Mouse (Mus musculus): ENCODE data around the gene Lbhd2. TPM values are rescaled to one million over a fixed set of nuclear protein-coding genes. Genes with fewer than 3 reads are reported as not detected.

Gene Lbhd2
- polyA plus RNA-seq, 1 experiment from 2014 or later: not detected

- Histone ChIP-seq H3K36me3 (no peaks in the 10 kb centered on the region), H3K9ac (no peak overlapping the region), H3K4me2 (no peak overlapping the region), H3K9me3 (replicated peaks) (no peaks in the 10 kb centered on the region), H3K27me3 (replicated peaks) (peaks cover 99% of the 10 kb centered on the region), H3K4me3 (no peak overlapping the region), H3K27ac (no peak overlapping the region), H3K4me1 (peaks cover 59% of the 10 kb centered on the region)
- peak; percentile 48; the same call in 1 of the 2 replicates for ATAC-seq
- 19% methylated on average over 29 of the region's 29 CpGs for WGBS (ENCODE audit: insufficient replicate concordance)
Measured at GRCm38 (mm10) chr12:111425789-111426460, 19.3 kb downstream of the Lbhd2 start.

GRCm38 (mm10) chr12:111427438-111428113 is 21.0 kb downstream of the Lbhd2 start:
- H3K27ac ChIP-seq: no peak overlapping the region
- WGBS (ENCODE audit: insufficient replicate concordance): 68% methylated on average over 12 of the region's 12 CpGs
- H3K4me1 ChIP-seq: peaks cover 59% of the 10 kb centered on the region
- no peak overlapping the region for H3K4me3 ChIP-seq
- no peak for ATAC-seq
- H3K9me3 ChIP-seq (replicated peaks): no peaks in the 10 kb centered on the region
- peaks cover 96% of the 10 kb centered on the region for H3K27me3 ChIP-seq (replicated peaks)
- no peak overlapping the region for H3K4me2 ChIP-seq
- no peaks in the 10 kb centered on the region for H3K36me3 ChIP-seq
- H3K9ac ChIP-seq: no peak overlapping the region

- no peaks in the 10 kb centered on the region for H3K36me3 ChIP-seq
- no peak for ATAC-seq
- no peak overlapping the region for H3K27ac ChIP-seq
- peaks cover 67% of the 10 kb centered on the region for H3K4me1 ChIP-seq
- peak overlapping the region; percentile 75; the same call in 1 of the 2 replicates for H3K4me2 ChIP-seq
- no peak overlapping the region for H3K9ac ChIP-seq
- no peak overlapping the region; the same call in 1 of the 2 replicates for H3K4me3 ChIP-seq
- WGBS (ENCODE audit: insufficient replicate concordance): 37% methylated on average over 8 of the region's 8 CpGs
- H3K9me3 ChIP-seq (replicated peaks): no peaks in the 10 kb centered on the region
- peaks cover 89% of the 10 kb centered on the region for H3K27me3 ChIP-seq (replicated peaks)
Measured at GRCm38 (mm10) chr12:111428364-111428763, 21.8 kb downstream of the Lbhd2 start.

- ATAC-seq: no peak
- Histone ChIP-seq H3K4me2 (peak overlapping the region; percentile 75), H3K27me3 (replicated peaks) (peaks cover 80% of the 10 kb centered on the region), H3K9me3 (replicated peaks) (no peaks in the 10 kb centered on the region), H3K9ac (peak overlapping the region; percentile 52), H3K27ac (no peak overlapping the region), H3K4me3 (peak overlapping the region; percentile 46), H3K4me1 (peaks cover 76% of the 10 kb centered on the region), H3K36me3 (no peaks in the 10 kb centered on the region)
- 1% methylated on average over 40 of the region's 40 CpGs for WGBS (ENCODE audit: insufficient replicate concordance)
Measured at GRCm38 (mm10) chr12:111428961-111429911, 22.6 kb downstream of the Lbhd2 start.

DNA sequence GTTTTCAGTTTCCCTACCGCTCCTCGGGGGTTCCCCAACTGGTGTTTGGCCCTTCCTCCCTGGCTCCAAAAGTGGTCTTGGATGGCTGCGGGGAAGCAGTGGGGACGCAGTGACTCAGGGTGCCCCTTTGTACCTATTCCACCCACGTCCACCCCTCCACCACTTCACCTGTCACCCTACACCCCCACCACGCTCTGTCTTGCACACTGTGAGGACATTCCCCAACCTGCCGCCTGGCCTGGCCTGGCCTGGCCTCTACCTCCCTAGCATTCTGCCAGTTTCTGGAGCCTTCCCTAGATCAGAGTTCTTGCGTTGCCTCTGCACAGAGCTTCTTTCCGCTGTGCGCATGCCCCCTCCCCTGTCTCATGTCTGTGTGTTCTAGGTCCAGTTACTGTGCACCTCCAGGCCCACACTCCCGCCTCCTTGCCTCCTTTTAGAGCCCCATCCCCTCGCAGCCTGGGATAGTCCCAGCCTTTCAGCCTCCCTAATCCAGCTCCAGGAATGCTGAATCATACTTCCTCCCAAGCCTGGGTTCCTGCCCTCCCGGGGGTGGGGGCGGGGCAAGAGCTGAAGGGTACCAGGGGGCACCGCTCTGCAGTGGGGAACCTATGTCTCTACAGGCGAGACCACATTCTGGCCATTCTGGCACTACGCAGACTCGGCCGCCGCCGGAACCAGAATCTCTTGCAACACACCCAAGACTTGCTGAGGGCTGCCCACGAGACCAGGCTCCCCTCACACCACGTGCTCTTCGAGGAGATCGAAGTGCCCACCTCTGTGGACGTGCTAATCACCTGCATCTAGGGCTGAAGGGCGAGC is 23.6 kb downstream of the Lbhd2 start:
- H3K27ac ChIP-seq: peak overlapping the region; percentile 31; the same call in 1 of the 2 replicates
- peak overlapping the region; percentile 52 for H3K9ac ChIP-seq
- ATAC-seq: no peak

GRCm38 (mm10) chr12:111430868-111431817 is 24.5 kb downstream of the Lbhd2 start:
- Histone ChIP-seq H3K36me3 (no peaks in the 10 kb centered on the region), H3K4me1 (peaks cover 88% of the 10 kb centered on the region), H3K9ac (peak overlapping the region; percentile 28; the same call in 1 of the 2 replicates), H3K4me2 (peak overlapping the region; percentile 75), H3K27me3 (replicated peaks) (peaks cover 62% of the 10 kb centered on the region), H3K4me3 (no peak overlapping the region), H3K9me3 (replicated peaks) (no peaks in the 10 kb centered on the region), H3K27ac (peak overlapping the region; percentile 39; the same call in 1 of the 2 replicates)
- WGBS (ENCODE audit: insufficient replicate concordance): 44% methylated on average over 14 of the region's 14 CpGs
- no peak for ATAC-seq

More for the DNA sequence above, 23.6 kb downstream of the Lbhd2 start:
- H3K9me3 ChIP-seq (replicated peaks): no peaks in the 10 kb centered on the region
- H3K36me3 ChIP-seq: no peaks in the 10 kb centered on the region
- peak overlapping the region; percentile 75 for H3K4me2 ChIP-seq
- H3K4me3 ChIP-seq: peak overlapping the region; percentile 46
- WGBS (ENCODE audit: insufficient replicate concordance): 19% methylated on average over 27 of the region's 27 CpGs
- H3K4me1 ChIP-seq: peaks cover 86% of the 10 kb centered on the region
- H3K27me3 ChIP-seq (replicated peaks): peaks cover 70% of the 10 kb centered on the region

GRCm38 (mm10) chr12:111432097-111432496 is 25.5 kb downstream of the Lbhd2 start:
- H3K9me3 ChIP-seq (replicated peaks): no peaks in the 10 kb centered on the region
- H3K4me3 ChIP-seq: no peak overlapping the region
- H3K4me1 ChIP-seq: peaks cover 93% of the 10 kb centered on the region
- no peaks in the 10 kb centered on the region for H3K36me3 ChIP-seq
- no peak for ATAC-seq
- no peak overlapping the region for H3K9ac ChIP-seq
- peak overlapping the region; percentile 88 for H3K27ac ChIP-seq
- no peak overlapping the region for H3K4me2 ChIP-seq
- H3K27me3 ChIP-seq (replicated peaks): peaks cover 52% of the 10 kb centered on the region
- 34% methylated on average over 4 of the region's 4 CpGs for WGBS (ENCODE audit: insufficient replicate concordance)

GRCm38 (mm10) chr12:111432751-111433331 is 26.2 kb downstream of the Lbhd2 start:
- H3K36me3 ChIP-seq: no peaks in the 10 kb centered on the region
- H3K4me2 ChIP-seq: peak overlapping the region; percentile 63; the same call in 1 of the 2 replicates
- H3K27ac ChIP-seq: peak overlapping the region; percentile 88
- H3K9ac ChIP-seq: peak overlapping the region; percentile 57; the same call in 1 of the 2 replicates
- H3K9me3 ChIP-seq (replicated peaks): no peaks in the 10 kb centered on the region
- ATAC-seq: no peak
- peaks cover 45% of the 10 kb centered on the region for H3K27me3 ChIP-seq (replicated peaks)
- 48% methylated on average over 4 of the region's 5 CpGs for WGBS (ENCODE audit: insufficient replicate concordance)
- peaks cover 100% of the 10 kb centered on the region for H3K4me1 ChIP-seq
- H3K4me3 ChIP-seq: no peak overlapping the region

DNA sequence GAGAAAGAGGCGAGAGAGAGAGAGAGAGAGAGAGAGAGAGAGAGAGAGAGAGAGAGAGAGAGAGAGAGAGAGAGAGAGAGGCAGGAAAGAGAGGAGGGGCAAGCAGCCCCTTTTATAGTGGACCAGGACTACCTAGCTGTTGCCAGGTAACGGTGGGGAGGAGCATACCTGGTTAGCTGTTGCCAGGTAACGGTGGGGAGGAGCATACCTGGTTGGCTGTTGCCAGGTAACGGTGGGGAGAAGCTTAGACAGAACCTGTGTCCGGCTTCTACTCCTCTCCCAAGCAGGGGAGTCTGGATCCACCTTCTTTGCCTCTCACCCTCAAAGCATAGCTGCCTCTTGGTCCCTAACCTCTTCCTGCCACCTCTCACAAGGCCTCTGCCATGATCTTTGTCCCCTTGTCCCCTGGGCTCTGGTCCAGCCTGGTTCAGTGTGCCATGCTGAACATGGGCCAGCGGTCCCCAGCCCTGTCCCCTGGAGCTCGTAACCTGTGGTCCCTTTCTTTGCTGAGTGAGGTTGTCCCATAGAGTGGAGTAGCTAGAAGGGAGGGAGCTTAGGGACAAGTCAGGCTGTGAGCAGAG is 27.6 kb downstream of the Lbhd2 start:
- Histone ChIP-seq H3K27me3 (replicated peaks) (peaks cover 31% of the 10 kb centered on the region), H3K4me3 (peak overlapping the region; percentile 28)
- no peak for ATAC-seq

More for the DNA sequence above, 27.6 kb downstream of the Lbhd2 start:
- no peaks in the 10 kb centered on the region for H3K9me3 ChIP-seq (replicated peaks)
- peak overlapping the region; percentile 63 for H3K4me2 ChIP-seq
- no peaks in the 10 kb centered on the region for H3K36me3 ChIP-seq
- H3K9ac ChIP-seq: peak overlapping the region; percentile 57
- 56% methylated on average over 7 of the region's 7 CpGs for WGBS (ENCODE audit: insufficient replicate concordance)
- peaks cover 100% of the 10 kb centered on the region for H3K4me1 ChIP-seq
- H3K27ac ChIP-seq: peak overlapping the region; percentile 88

Measured in liver, embryonic 12.5 days (tissue).